Mouse (Mus musculus) cerebellum, postnatal 4 days (tissue): ENCODE results near the gene Itga1.

ENCODE experiments used
- DNase-seq, 2 experiments: peaks; one replicate each; pipeline ENCODE4 v3.0.0; 2022; ENCODE audit warnings: low spot score in 2 of 2, mixed read lengths in 1 of 2

Itga1 gene

DNA sequence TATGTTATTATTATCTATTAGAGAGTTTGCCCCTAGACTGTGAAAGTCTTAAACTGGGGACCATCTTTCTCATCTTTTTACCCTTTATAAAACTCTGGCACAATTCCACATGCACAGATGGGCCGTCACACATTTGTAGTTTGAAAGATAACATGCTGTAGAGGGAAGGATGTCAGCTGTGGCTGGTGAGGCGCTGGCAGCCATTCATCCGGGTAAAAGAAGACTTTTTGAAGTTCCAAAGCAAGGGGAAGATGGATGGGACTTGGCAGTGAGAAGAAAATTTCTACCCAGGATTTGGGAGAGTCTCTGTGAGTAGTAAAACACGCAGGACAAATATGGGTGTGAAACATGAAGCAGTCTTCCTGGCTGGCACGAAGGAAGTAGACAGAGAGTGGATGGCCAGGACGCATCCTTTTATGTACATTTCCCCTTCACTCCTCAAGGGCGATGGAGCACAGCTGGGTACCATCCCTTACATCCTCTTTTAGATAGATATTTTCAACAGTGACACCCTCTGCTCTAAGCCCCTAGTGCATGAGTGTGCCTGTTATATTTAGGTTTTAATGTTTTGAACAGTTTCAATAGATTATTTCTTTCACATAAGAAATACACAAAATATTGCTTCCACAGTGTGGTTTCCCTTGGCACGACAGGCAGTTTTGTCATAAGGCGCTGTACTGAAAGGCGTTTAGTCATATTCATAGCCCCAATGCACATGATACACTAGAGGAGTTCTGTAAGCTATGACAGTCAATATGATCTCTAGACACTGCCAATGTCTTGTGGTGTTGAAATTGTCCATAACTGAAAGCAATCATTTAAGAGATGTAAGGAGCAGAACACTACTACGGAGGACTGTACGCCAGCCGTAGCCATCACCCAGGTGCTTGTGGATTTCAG lies 50.9 kb downstream of the Itga1 start:
- DNase-seq, result peak in 1 of 2 experiments; percentile 10

DNA sequence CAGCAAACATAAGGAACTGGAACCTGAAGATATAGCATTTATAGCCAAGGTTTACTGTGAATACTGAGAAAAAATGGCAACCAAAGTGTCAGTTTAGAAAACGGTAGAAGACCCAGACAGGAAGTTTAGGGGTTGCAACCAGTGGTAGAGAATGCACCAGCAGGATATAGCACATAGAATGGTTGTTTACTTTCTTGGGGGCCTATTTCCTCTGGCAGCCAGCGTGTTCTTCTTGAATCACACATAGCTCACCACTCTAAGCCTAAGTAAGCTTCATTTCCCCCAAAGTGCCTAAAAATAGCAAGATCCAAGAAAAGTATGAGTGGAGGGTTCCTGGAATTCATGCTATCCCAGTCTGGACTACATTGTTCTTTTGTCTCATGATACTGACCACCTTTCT lies 59.1 kb downstream of the Itga1 start:
- no peak for DNase-seq

DNA sequence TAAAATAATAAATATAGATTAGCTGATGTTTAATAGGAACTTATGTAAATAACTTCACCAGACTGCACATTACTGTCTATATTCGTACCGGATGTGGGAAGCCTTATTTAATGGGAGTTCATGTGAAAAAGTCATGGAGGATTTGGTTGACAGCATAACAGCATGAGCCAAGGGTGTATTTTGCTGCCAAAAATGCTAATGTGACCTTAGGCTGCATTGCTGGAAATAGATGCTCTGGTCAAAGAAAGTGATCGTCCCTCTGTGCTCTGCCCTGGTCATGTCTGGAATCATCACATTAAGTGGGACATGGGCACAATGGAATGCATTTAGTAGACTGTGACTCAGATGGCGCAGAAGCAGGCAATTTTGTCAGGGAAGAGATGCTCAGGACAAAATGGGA lies 64.5 kb downstream of the Itga1 start:
- DNase-seq, result peak in 1 of 2 experiments; percentile 2

DNA sequence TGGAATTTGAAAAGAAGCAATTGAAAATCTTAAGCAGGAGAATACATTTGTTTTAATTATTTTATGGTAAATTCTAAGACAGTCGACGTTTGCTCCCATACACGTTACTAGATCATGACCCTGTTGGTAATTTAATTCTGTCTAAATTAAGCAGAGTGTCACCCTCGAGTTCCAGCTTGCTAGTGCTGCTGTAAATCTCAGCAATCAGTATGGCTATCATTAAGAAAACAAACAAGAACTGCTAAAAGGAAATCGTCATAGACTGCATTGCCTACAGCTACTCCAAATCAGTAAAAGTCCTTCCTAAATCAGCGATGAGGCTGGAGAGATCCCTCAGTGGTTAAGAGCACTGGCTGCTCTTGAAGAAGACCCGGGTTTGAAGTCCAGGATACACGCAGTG lies 66.4 kb downstream of the Itga1 start:
- DNase-seq, result no peak

DNA sequence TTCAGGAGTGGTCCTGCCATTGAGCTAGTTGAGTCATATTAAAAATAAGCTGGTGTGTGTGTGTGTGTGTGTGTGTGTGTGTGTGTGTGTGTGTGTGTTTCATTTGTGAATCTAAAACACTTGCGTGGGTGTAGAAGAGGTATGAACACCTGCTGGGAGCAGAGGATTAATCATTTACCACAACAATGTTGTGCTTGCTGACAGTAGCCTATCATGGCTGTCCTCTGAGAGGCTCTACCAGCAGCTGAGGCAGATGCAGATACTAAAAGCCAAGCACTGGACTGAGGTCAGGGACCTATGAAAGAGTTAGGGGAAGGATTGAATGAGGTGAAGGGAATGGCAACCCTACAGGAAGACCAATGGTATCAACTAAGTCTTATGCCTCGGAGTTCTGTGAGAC lies 68.6 kb downstream of the Itga1 start:
- DNase-seq, result no peak

DNA sequence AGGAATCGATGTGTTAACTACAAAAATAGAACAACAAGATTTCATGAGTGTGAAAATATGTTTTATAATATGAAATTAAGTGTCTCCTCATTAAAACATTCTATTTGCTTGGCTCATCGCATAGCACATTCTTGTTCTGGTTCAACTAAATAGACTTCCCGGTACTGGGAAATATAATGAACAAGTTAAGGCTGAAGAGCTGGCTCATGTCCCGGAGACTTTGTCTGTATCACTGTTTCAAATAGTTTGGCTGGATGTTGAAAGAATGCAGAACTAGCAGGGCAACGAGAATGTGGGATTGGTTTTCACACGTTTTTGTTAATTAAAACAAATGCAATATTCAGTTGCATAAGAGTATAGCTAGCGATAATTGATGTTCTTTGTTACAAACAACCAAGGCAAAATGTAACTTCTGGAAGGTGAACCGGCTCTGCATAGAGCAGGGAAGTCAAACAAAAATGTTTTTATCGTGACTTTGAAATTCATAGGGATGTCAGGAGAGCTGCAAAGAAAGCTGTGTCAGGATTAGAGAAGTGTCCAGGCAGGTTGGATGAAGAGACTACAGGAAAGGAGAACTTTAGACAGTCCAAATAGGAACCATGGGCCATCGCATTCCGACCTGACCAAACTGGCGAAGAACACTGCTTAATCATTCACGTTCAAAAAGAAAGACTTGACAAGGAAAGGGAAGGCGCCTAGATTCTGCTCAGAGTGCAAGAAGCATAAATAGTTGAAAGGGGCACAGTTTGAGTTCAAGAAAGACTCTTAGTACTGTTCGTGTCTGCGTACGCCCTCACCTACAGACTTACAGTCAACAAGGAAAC lies 70.4 kb downstream of the Itga1 start:
- DNase-seq, result no peak

DNA sequence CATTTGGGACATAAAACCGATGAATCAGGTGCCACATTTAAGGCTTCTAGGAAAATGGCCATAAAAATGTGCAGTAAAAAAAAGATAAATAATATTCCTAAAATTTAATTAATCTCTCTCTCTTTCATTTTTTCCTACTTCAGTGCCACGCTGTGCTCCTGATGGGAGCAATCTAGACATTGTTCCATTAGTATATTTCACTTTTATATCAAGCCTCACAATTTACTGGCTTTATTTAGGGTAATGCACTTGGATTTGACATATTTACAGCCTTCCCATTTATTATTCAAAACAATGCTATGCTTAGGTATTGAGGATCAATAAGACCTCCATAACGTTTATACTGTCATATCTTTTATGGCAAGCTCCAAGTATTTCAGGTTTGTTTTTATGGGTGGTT lies 76.4 kb downstream of the Itga1 start:
- DNase-seq, result no peak

DNA sequence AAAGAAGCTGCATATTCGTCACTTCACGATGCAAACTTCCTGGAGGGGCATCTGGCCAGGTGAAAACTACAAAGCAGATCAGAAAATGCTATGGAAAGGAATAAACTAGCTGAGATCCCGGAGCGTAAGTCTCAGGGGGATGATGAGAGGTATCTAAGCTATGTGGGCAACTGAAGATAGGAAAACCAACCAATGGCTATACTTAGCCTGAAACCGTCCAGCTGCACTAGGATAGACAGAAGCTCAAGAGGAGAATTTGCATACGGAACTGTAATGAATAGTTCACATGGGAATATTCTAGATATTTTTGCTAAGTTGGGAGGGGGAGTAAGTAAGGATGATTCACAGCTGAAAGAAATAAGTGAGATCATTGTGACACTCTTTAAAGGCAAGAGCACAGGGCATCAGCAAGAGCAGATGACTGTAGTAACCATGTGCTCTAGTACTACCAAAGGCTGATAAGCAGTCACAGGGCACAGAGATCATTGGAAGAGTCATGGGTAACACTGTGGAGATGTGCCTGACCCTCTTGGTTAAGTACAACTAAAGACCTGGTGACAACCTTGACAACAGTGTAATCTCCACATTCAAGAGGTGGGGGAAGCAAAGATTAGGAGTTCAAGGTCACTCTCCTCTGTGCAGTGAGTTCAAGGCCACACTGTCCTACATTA lies 79.5 kb downstream of the Itga1 start:
- no peak for DNase-seq

DNA sequence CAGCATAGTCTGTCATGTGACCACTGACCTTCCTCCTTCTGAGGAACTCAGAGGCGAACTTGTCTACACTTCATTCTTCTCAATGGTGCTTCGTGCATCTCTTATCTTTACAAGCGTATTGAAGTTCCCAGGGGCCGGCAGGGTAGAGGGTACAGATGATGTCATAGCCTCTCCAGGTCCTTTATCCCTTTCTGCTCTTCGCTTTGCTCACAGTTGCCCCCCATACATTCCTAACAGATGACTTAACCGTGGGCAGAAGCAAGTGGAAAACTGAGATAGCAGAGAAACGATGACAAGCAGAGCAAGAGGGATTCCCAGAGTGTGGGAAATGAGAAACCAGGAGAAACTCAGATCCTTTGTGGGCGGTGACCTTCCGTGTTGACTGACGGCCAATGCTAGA lies 80.4 kb downstream of the Itga1 start:
- no peak for DNase-seq

DNA sequence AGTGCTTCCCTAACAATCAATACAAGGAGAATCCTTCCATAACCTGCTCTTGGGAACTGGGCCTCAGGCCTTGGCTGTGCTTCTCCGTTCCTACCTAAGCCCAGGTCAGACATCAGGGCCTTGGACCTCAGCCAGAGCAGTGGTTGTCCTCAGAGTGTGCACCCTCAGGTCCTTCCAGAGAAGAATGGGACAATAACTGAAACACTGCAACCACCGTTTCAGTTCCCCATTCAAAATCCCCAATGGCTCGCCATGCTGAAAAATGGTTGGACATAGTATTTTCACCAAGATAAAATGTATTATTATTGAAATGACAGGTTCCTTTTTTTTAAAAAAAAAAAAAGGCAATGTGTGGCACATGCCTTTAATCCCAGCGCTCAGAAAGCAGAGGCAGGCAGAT lies 81.0 kb downstream of the Itga1 start:
- no peak for DNase-seq

DNA sequence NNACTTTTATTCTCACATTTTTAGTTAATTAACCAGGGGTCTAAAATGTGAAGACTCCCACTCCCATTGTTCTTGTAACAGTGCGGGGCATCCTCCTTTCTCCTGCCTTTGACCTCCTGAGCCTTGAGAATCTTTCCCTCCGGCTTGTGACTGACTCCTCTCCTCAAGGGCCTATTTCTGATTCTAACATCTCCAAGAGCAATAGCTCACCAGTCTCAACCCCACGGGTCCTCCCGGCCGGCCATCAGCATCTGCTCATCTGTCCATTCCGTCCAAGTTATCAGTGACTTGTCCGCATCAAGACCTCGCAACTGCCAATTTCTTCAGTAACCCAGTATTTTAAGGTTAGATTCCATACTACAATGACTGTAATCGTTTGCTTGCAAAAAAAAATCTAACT lies 84.2 kb downstream of the Itga1 start:
- DNase-seq, result no peak

DNA sequence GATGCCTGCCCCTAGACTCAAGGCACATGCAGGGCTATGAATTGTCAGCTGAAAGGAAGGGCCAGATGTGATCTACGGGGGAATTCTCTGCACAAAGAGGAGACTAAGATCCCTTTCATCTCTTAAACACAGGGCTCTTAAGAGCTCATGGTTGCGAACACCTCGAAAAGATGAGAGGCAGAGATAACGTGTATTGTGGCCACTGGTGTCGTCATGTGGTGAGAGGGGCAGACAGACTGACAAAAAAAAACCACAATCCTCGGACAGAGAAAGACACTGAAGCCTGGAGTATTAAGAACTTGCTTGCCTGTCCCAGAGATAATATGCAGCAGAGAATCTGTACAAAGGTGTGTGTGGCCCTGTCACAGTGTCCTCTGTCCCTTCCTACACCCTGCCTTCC lies 90.2 kb downstream of the Itga1 start:
- no peak for DNase-seq

DNA sequence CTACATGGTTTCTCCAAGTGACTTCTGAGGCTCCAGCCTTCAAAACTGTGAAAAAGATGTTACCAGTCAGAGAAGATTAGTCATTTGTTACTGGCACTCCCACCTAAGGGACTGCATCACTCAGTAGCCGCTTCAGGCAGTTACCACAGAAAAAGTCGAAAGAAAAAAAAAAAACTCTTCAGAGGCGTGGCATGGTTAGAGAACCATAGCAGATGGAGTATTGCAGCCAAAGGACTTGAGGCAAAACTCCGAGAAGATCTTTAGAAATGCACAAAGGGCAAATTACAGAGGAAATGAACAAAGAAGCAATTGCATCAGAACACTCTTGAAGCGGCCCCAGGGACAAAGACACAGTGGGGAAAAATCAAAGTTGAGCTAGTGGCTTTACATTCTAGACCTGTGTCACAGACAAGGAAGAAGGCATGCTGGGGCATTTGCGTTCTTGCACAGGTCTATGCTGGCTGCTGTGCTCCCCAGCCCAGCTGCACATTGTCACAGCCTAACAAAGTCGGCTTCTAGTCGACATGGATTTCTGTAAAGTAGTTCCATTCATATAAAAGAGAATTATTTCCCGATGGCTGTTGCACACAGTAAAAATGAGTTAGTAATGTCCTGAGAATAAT lies 95.4 kb downstream of the Itga1 start:
- DNase-seq, result no peak

DNA sequence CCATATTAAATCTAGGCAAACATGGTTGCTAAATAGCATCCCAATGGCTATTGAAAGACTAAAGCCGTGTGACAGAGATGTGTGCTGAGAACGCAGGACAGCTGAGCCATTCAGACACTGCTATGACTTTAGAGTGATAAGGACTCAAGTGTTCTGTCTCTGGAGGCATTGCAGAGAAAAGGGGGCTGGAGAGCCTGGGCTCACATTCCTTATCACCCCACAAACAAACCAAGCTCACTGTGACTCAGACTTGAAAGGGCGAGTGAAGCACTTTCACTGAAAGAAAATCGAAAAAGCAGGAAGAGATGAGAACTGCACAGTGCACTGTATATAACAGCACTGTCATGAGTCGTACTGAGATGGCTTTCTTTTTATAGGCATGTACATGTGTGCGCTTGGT lies 96.4 kb downstream of the Itga1 start:
- DNase-seq, result no peak

DNA sequence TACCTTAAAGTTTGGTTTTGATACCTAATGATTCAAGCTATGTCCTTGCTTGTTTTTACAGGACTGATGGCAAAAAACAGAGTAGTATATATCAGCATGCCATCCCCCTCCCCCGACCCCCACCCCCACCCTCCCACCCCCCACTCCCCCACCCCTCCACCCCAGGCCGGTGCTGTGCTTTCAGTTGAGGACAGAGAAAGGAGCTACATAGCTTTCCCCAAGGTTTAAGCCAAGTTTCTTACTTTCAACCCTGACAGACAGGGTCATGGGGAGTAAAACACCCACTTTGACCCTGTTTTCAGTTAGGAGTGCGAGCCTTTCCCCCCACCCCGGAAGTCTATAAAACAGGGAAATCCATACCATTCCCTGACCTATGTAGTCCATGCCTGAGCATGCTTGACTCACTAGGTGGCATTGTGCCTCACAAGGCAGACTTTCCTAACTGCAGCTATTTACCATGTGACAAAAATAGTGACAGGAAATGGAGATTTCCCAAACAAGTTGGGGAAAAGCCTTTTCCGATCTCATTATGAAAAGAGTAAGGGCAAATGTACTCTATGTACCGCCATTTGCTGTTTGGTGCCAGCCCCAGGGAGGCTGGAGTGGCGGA lies 98.2 kb downstream of the Itga1 start:
- DNase-seq, result no peak

DNA sequence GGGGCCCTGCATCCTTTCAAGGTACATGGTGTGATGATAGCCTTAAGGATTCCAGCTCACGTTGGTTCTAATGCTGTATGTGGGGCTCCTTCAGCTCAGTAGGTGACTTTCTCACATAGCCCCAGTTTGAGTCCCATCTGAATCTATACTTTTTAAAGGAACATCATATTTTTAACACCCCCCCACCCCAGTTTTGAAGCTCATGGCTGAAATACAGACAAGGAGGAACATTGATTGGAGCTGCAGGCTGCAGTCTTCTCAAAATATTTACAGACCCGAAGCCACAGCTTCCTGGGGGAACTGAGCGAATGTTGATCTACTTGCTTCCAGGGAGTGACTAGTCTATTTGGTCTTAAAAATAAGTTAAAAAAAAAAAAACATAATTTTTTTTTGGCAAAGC lies 98.9 kb downstream of the Itga1 start:
- DNase-seq, result no peak

DNA sequence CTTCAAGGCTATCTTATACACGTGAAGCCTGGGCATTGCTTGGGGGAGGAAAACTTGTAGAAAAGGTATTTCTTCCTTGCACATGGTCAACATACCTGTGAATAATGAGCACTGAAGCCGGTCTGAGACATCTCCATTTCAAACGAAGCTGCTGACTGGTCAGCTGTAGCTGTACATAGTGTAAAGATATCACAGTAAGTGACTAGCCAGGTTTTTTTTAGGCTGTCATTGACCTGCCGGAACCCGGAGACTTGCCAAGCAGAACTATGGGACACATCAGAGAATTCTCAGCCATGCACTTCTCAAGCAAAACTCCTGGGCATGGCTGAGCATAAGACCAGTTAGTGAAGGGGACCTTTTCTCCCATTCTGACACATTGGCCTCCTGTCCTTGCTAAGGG lies 99.6 kb downstream of the Itga1 start:
- DNase-seq, result no peak

DNA sequence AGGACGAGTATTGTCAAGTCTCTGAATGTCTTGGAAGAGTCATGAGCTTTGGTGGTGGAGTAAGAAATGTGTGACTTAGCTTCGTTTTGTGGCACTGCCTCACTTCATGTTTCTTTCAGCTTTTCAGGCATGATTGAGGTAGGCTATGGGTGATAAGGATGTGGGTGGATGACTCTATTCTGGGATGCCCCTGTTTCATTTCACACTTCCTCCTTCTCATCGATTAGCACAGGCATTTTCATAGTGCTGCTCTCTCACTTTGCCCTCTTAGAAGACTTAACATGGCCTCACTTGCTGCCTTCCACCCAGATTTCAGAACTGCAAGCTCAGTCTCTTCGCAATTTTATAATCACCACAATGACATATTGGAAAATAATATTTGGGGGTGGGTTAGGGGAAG lies 102.2 kb downstream of the Itga1 start:
- DNase-seq, result no peak

DNA sequence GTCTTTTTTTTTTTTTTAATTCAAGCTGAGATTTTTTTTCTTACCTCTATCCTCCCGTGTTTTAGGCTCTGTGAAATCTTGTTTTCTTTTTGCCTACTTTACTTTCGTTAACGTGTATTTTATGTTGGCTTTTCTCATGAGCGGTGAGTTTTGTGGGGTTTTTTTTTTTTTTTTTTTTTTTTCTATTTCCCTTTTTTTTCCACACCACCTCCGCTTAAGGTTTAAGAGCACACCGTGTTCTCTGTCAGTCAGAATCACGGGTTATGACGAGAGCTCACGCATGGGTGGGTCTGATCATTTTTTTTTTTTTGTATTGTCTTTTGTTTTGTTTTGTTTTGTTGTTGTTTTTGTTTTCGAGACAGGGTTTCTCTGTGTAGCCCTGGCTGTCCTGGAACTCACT lies 103.7 kb downstream of the Itga1 start:
- DNase-seq, result no peak

DNA sequence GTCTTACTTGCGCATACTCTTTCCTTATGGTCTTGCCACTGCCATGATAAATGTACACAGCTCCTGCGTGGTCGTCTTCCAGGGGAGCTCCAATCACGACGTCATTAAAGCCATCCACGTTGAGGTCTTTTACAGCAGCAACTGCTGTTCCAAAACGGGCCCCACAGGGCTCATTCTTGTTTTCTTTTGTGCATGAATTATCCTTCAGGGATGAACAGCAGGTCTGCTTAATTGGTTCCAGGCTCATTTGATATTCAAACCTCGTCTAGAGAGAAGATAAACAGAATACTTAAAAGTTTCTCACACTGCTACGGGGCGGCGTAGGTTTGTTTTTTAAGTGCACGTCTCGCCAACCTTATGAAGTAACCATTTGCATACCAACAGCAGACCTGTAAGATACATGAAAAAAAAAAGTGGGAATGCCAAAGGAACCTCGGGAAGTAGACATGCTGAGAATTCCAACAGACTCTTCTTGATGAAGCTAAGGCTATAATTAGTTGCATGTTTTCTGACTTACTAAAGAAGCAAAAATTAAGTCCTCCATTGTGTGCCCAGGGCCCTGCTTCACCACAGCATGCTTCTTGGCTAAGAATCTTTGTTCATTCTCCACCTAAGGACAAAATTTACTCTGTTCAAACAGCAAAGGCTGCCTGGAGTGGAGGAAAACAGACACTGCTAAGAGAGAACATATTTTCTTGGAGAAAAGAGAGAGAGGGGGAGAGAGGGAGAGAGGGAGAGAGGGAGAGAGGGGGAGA lies 109.3 kb downstream of the Itga1 start:
- no peak for DNase-seq

DNA sequence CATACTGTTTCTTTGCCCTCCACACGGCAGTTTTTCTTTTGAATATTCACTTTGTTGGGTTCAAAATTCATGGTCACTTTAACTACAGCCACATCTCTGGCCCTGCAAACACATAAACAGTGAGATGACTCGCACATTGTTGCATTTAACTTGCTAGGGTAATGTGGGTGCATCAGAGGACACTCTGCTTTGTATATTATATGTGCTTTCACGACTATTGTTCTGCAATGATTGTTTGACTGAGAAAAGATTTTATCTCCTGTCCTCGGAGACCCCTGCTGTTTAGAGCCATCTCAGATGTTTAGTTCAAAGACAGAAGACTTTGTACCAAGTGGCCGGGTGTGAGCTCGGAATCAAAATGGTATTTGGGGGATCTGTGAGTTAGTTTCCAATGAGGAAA lies 114.1 kb downstream of the Itga1 start:
- DNase-seq, result no peak
